Mouse (Mus musculus) erythroblast, embryonic 14.5 days (primary cell): ENCODE measurements around the gene Med15.

ENCODE experiments used
- GATA1 ChIP-seq: IDR thresholded peaks from 2 replicates; pipeline ENCODE4 v1.6.1; 2012; ENCODE audit warnings: low read length, inconsistent platforms, mixed read lengths
- TAL1 ChIP-seq: IDR thresholded peaks from 3 replicates; pipeline ENCODE4 v1.6.1; 2012; ENCODE audit warnings: low read length, inconsistent platforms, mixed read lengths

- TF ChIP-seq GATA1 (no peak), TAL1 (no peak)
These were observed 31.7 kb downstream of the Med15 start for GRCm38 (mm10) chr16:17701043-17701405.
